10 mouse cellular contexts compared by ENCODE assay signal in the genomic region with DNA sequence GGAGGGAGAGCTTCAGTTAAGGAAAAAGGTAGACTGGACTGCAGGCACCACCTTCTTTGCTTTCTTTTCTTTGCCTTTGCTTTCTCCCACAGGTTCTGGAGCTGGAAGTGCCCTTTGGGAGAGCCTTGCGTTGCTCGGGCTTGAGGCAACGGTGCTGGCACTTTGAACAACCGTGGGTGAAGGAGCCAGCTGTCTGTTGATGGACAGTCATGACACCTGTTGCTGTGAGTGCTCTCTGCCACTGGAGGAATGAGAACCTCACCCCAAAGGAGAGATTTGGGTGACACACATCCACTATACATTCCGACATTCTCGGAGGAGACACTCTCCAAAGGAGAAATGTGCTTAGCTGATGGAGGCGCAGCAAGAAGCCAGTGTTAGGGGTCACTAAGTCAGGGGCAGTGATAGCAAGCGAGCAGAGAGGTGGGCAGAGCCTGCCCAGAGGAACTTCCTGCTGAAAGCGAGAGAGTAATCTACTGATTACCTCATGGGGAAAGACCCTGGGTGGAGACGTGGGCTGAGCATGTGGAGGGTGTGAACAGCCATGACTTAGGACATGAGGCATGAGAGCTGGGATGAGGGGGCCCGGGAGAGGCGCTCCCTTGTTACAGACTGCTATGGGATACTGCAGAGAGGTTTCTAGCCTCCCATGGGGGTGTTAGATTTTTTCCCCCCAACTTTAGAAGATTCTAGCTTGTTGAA. TPM values are rescaled to one million over a fixed set of nuclear protein-coding genes. Genes with fewer than 3 reads are reported as not detected.
DNase-seq lines count a peak whose midpoint lies in the region; ATAC-seq and TF ChIP-seq lines count a peak whose summit lies in the region.
"Had no signal": no experiment of that assay in that cellular context is flagged by ENCODE, and none has a peak within 500 bp of the region (broad histone marks: within the 10 kb centered on the region; RNA-seq: fewer than 3 reads in every experiment).

No protein-coding gene starts in this region.

- H3K79me2 ChIP-seq in MEL (ENCODE audit: control insufficient read depth, insufficient read depth, low read length, poor library complexity): no peaks in the 10 kb centered on the region

- TF ChIP-seq EP300 in MEL (IDR thresholded peaks at IDR 0.05; ENCODE audit: low read depth in 1 of 2, low read length in 2 of 2): no peak
- TF ChIP-seq EP300 in heart, postnatal 0 days (IDR thresholded peaks at IDR 0.05; ENCODE audit: low read depth): no peak

- no peak for TF ChIP-seq POLR2A in MEL (IDR thresholded peaks at IDR 0.05; ENCODE audit: control insufficient read depth in 1 of 2, insufficient read depth in 1 of 2, low read depth in 1 of 2, low read length in 2 of 2, poor library complexity in 1 of 2)

- H3K4me1 ChIP-seq in kidney, embryonic 15.5 days: peaks cover 45% of the 10 kb centered on the region
- H3K4me1 ChIP-seq in kidney, embryonic 14.5 days (ENCODE audit: control insufficient read depth, insufficient read depth, low read length): peaks cover 38% of the 10 kb centered on the region
- peaks cover 7 to 22% of the 10 kb centered on the region in 2 experiments for H3K4me1 ChIP-seq in MEL (ENCODE audit: control insufficient read depth in 1 of 2, insufficient read depth in 2 of 2, low read length in 2 of 2)
- H3K4me1 ChIP-seq in heart, postnatal 0 days (ENCODE audit: control insufficient read depth, insufficient read depth): peaks cover 20% of the 10 kb centered on the region
- H3K4me1 ChIP-seq in midbrain, embryonic 14.5 days (ENCODE audit: control insufficient read depth, insufficient read depth, low read length): peaks cover 21% of the 10 kb centered on the region

- 46% methylated on average over 12 of the region's 12 CpGs for whole genome bisulfite sequencing in kidney, embryonic 15.5 days
- 45% methylated on average over 12 of the region's 12 CpGs for WGBS in kidney, embryonic 14.5 days
- WGBS in heart, postnatal 0 days: 15% methylated on average over 12 of the region's 12 CpGs
- WGBS in midbrain, embryonic 14.5 days: 80% methylated on average over 12 of the region's 12 CpGs

- H3K27ac ChIP-seq in kidney, embryonic 15.5 days: peak overlapping the region; percentile 45; the same call in 1 of the 2 replicates
- H3K27ac ChIP-seq in kidney, embryonic 14.5 days (ENCODE audit: low read depth, low read length): no peak overlapping the region
- H3K27ac ChIP-seq in MEL (ENCODE audit: control insufficient read depth, low read depth, low read length): no peak overlapping the region
- H3K27ac ChIP-seq in heart, postnatal 0 days (ENCODE audit: low read depth): peak overlapping the region; percentile 22; the same call in 1 of the 2 replicates
- no peak overlapping the region for H3K27ac ChIP-seq in midbrain, embryonic 14.5 days (replicated peaks; ENCODE audit: low read depth, low read length)
- H3K27ac ChIP-seq: neural tube, embryonic 15.5 days had no signal

- no peaks in the 10 kb centered on the region for H3K27me3 ChIP-seq in kidney, embryonic 15.5 days
- no peaks in the 10 kb centered on the region for H3K27me3 ChIP-seq in kidney, embryonic 14.5 days (ENCODE audit: control insufficient read depth, insufficient read depth, low read length)
- H3K27me3 ChIP-seq in MEL (ENCODE audit: control insufficient read depth in 1 of 2, insufficient read depth in 2 of 2, low read length in 2 of 2): no peaks in the 10 kb centered on the region
- no peaks in the 10 kb centered on the region for H3K27me3 ChIP-seq in heart, postnatal 0 days (ENCODE audit: control insufficient read depth, insufficient read depth, low read length)
- no peaks in the 10 kb centered on the region for H3K27me3 ChIP-seq in midbrain, embryonic 14.5 days (ENCODE audit: control insufficient read depth, insufficient read depth, low read length)
- H3K27me3 ChIP-seq: neural tube, embryonic 15.5 days had no signal

- ATAC-seq in kidney, embryonic 15.5 days (replicated peaks; ENCODE audit: low FRiP score): no peak
- ATAC-seq in kidney, embryonic 14.5 days (ENCODE audit: low FRiP score, low TSS enrichment): no peak
- ATAC-seq in heart, postnatal 0 days (ENCODE audit: insufficient read depth, low read depth): peak; percentile 74
- ATAC-seq in midbrain, embryonic 14.5 days (ENCODE audit: low FRiP score, low TSS enrichment): no peak

- H3K4me3 ChIP-seq in kidney, embryonic 15.5 days (replicated peaks): no peak overlapping the region
- H3K4me3 ChIP-seq in kidney, embryonic 14.5 days (ENCODE audit: low read length): no peak overlapping the region
- H3K4me3 ChIP-seq in MEL (ENCODE audit: control insufficient read depth in 1 of 2, insufficient read depth in 1 of 2, low read depth in 2 of 2, low read length in 2 of 2): no peak overlapping the region
- no peak overlapping the region for H3K4me3 ChIP-seq in heart, postnatal 0 days (ENCODE audit: low read depth, low read length)
- no peak overlapping the region for H3K4me3 ChIP-seq in midbrain, embryonic 14.5 days (replicated peaks; ENCODE audit: low read depth, low read length)
- H3K4me3 ChIP-seq: neural tube, embryonic 15.5 days had no signal

- TF ChIP-seq CTCF in MEL (IDR thresholded peaks at IDR 0.05 in 2 of 3, conservative IDR thresholded peaks at IDR 0.05 in 1 of 3; ENCODE audit: control insufficient read depth in 1 of 3, insufficient read depth in 1 of 3, low read depth in 2 of 3, low read length in 3 of 3, poor library complexity in 1 of 3, severe bottlenecking in 1 of 3): no peak
- TF ChIP-seq CTCF in heart, postnatal 0 days (IDR thresholded peaks at IDR 0.05; ENCODE audit: low read depth): no peak

- no peaks in the 10 kb centered on the region for H3K9me3 ChIP-seq in kidney, embryonic 15.5 days (replicated peaks)
- H3K9me3 ChIP-seq in kidney, embryonic 14.5 days (ENCODE audit: control insufficient read depth, low read length): no peaks in the 10 kb centered on the region
- H3K9me3 ChIP-seq in MEL (replicated peaks; ENCODE audit: insufficient read depth, low read length): no peaks in the 10 kb centered on the region
- H3K9me3 ChIP-seq in heart, postnatal 0 days (replicated peaks; ENCODE audit: control insufficient read depth, low read length): no peaks in the 10 kb centered on the region
- H3K9me3 ChIP-seq in midbrain, embryonic 14.5 days (ENCODE audit: control insufficient read depth, low read length): no peaks in the 10 kb centered on the region
- H3K9me3 ChIP-seq: neural tube, embryonic 15.5 days had no signal

- no peak overlapping the region for H3K9ac ChIP-seq in kidney, embryonic 15.5 days
- H3K9ac ChIP-seq in kidney, embryonic 14.5 days (ENCODE audit: low read depth, low read length): no peak overlapping the region
- H3K9ac ChIP-seq in MEL (ENCODE audit: control insufficient read depth, low read depth, low read length, poor library complexity, severe bottlenecking): peak overlapping the region; percentile 6; the same call in 1 of the 2 replicates
- no peak overlapping the region for H3K9ac ChIP-seq in heart, postnatal 0 days (replicated peaks; ENCODE audit: low read depth, low read length)
- H3K9ac ChIP-seq in midbrain, embryonic 14.5 days (replicated peaks; ENCODE audit: low read length): no peak overlapping the region
- H3K9ac ChIP-seq: neural tube, embryonic 15.5 days had no signal

- TF ChIP-seq RAD21 in MEL (IDR thresholded peaks at IDR 0.05; ENCODE audit: low read depth, low read length): no peak

- no peak overlapping the region for H3K4me2 ChIP-seq in kidney, embryonic 15.5 days
- no peak overlapping the region for H3K4me2 ChIP-seq in kidney, embryonic 14.5 days (replicated peaks; ENCODE audit: low read depth, low read length)
- H3K4me2 ChIP-seq in heart, postnatal 0 days (ENCODE audit: low read depth, low read length): peak overlapping the region; percentile 12; the same call in 1 of the 2 replicates
- no peak overlapping the region for H3K4me2 ChIP-seq in midbrain, embryonic 14.5 days (ENCODE audit: low read length)
- H3K4me2 ChIP-seq: neural tube, embryonic 15.5 days had no signal

- DNase-seq in MEL (ENCODE audit: low read depth, low spot score): peak; percentile 41
- peak; percentile 24 for DNase-seq in heart, postnatal 0 days (ENCODE audit: low spot score)
- peak; percentile 38 for DNase-seq in naive thymus-derived CD4-positive, alpha-beta T cell, adult 2 months (ENCODE audit: low read depth)
- DNase-seq in midbrain, embryonic 14.5 days: no peak
- DNase-seq in frontal cortex, postnatal 14 days (ENCODE audit: low spot score in 2 of 2): no peak
- DNase-seq in layer of hippocampus, postnatal 14 days (ENCODE audit: low spot score in 2 of 2): no peak
- DNase-seq: kidney, adult 9 months had no signal

- H3K36me3 ChIP-seq in kidney, embryonic 15.5 days: no peaks in the 10 kb centered on the region
- H3K36me3 ChIP-seq in kidney, embryonic 14.5 days (ENCODE audit: control insufficient read depth, insufficient read depth, low read length): no peaks in the 10 kb centered on the region
- peaks cover 0 to 17% of the 10 kb centered on the region in 2 experiments; a peak in 2 of 4 replicates for H3K36me3 ChIP-seq in MEL (ENCODE audit: control insufficient read depth in 1 of 2, insufficient read depth in 2 of 2, low read length in 2 of 2)
- no peaks in the 10 kb centered on the region for H3K36me3 ChIP-seq in heart, postnatal 0 days (replicated peaks; ENCODE audit: control insufficient read depth, insufficient read depth, low read length)
- H3K36me3 ChIP-seq in midbrain, embryonic 14.5 days (ENCODE audit: control insufficient read depth, insufficient read depth, low read length): no peaks in the 10 kb centered on the region
- H3K36me3 ChIP-seq: neural tube, embryonic 15.5 days had no signal

TF ChIP-seq in MEL, 35 proteins besides CTCF, POLR2A, EP300 and RAD21:
- TF ChIP-seq GATA1 (IDR thresholded peaks at IDR 0.05; ENCODE audit: low read depth, low read length): 0 out of 2 replicates have a peak, but pooled peaks have one; percentile 13
- no peak for TF ChIP-seq MAZ (IDR thresholded peaks at IDR 0.05; ENCODE audit: low read depth, low read length)
- no peak for TF ChIP-seq CHD2 (IDR thresholded peaks at IDR 0.05; ENCODE audit: low read length)
- TF ChIP-seq ZNF384 (IDR thresholded peaks at IDR 0.05; ENCODE audit: low read depth, low read length): no peak
- peak; percentile 44; the same call in 1 of the 2 replicates for TF ChIP-seq MAX (IDR thresholded peaks at IDR 0.05; ENCODE audit: low read length)
- TF ChIP-seq ETS1 (IDR thresholded peaks at IDR 0.05; ENCODE audit: low read depth, low read length): 0 out of 2 replicates have a peak, but pooled peaks have one; percentile 11

RNA-seq across cellular contexts. Expression of a gene that starts 41.6 kb away (rescaled TPM):
- 99.4 and 108 TPM in 2 replicates for polyA plus RNA-seq in kidney, embryonic 15.5 days (2015; fragmentation: Nextera tagmentation; extraction: Ambion mirVana)
- 81.5 and 118 TPM in 2 replicates for polyA plus RNA-seq in kidney, embryonic 14.5 days (2014; fragmentation: Nextera tagmentation; extraction: Ambion mirVana)
- 28.3 and 30.5 TPM in 2 replicates for total RNA-seq in MEL (2012; rRNA removed)
- 100 to 1,000 TPM; 116 to 242 TPM for polyA plus RNA-seq in MEL (2012; ENCODE audit: insufficient read depth in 1 of 2, insufficient read length in 2 of 2, low read depth in 1 of 2, low replicate concordance in 2 of 2, missing spikeins in 1 of 2)
- total RNA-seq in heart, postnatal 0 days (2014; rRNA removed; ENCODE audit: low replicate concordance): 35.6 and 41.1 TPM in 2 replicates
- polyA plus RNA-seq in heart, postnatal 0 days (2015; fragmentation: Nextera tagmentation; extraction: Ambion mirVana): 25.9 and 29.0 TPM in 2 replicates
- polyA plus RNA-seq in midbrain, embryonic 14.5 days (2014; fragmentation: Nextera tagmentation; extraction: Ambion mirVana): 147 and 187 TPM in 2 replicates
- 100 to 1,000 TPM; 106 to 119 TPM for total RNA-seq in layer of hippocampus, postnatal 14 days (2021)

Comparison
In these comparisons a context has a peak if more than half of its experiments do, and no peak if none do; other contexts are left out.
1. H3K27ac ChIP-seq: peak in kidney, embryonic 15.5 days (single experiment) and heart, postnatal 0 days (single experiment); none in kidney, embryonic 14.5 days (single experiment), MEL (single experiment) and midbrain, embryonic 14.5 days (single experiment).
2. DNase-seq: peak in MEL (single experiment), heart, postnatal 0 days (single experiment) and naive thymus-derived CD4-positive, alpha-beta T cell, adult 2 months (single experiment); none in midbrain, embryonic 14.5 days (single experiment), frontal cortex, postnatal 14 days (0 of 2) and layer of hippocampus, postnatal 14 days (0 of 2).